Mouse (Mus musculus) forebrain, embryonic 11.5 days (tissue): Measurements from ENCODE around the gene Thoc6. TPM values are rescaled to one million over a fixed set of nuclear protein-coding genes. Genes with fewer than 3 reads are reported as not detected.

Experiments used
- ATAC-seq: fragments of 200-750 bp; cut with Nextera tagmentation; replicated peaks from 2 replicates; pipeline ENCODE4 v1.8.0; 2017; ENCODE audit warnings: moderate TSS enrichment; ENCODE audit not compliant: low FRiP score
- DNase-seq: peaks from one replicate; pipeline ENCODE4 v3.0.0-alpha.2; 2017; ENCODE audit warnings: low spot score
- H3K27ac ChIP-seq: fragments of 300-500 bp; sonication (generic); 2 replicates; pipeline ENCODE4 v1.5.1; 2014; ENCODE audit warnings: low read depth, low read length
- H3K27me3 ChIP-seq: fragments of 300-500 bp; sonication (generic); 2 replicates; pipeline ENCODE4 v1.6.1; 2014; ENCODE audit warnings: mild to moderate bottlenecking, low read length, mixed read lengths; ENCODE audit not compliant: control insufficient read depth, insufficient read depth
- H3K36me3 ChIP-seq: fragments of 300-500 bp; sonication (generic); 2 replicates; pipeline ENCODE4 v1.6.1; 2014; ENCODE audit warnings: mild to moderate bottlenecking, low read length, moderate library complexity, mixed read lengths; ENCODE audit not compliant: control insufficient read depth, insufficient read depth
- H3K4me1 ChIP-seq: fragments of 300-500 bp; sonication (generic); replicated peaks from 2 replicates; pipeline ENCODE4 v1.6.1; 2014; ENCODE audit warnings: low read length, mixed read lengths; ENCODE audit not compliant: control insufficient read depth, insufficient read depth
- H3K4me2 ChIP-seq: fragments of 300-500 bp; sonication (generic); 2 replicates; pipeline ENCODE4 v1.6.1; 2014; ENCODE audit warnings: low read depth, mild to moderate bottlenecking, low read length, moderate library complexity, mixed read lengths; ENCODE audit not compliant: severe bottlenecking
- H3K4me3 ChIP-seq: fragments of 300-500 bp; sonication (generic); 2 replicates; pipeline ENCODE4 v1.5.1; 2014; ENCODE audit warnings: low read depth, low read length
- H3K9ac ChIP-seq: fragments of 300-500 bp; sonication (generic); 2 replicates; pipeline ENCODE4 v1.6.1; 2014; ENCODE audit warnings: low read length
- H3K9me3 ChIP-seq: fragments of 300-500 bp; sonication (generic); 2 replicates; pipeline ENCODE4 v1.6.1; 2016; ENCODE audit warnings: low read length, mixed read lengths; ENCODE audit not compliant: control insufficient read depth
- WGBS: fragments of 180-500 bp; shearing (Covaris S2); extraction: QIAGEN DNeasy Blood & Tissue Kit; methylation state at CpG from one replicate; pipeline ENCODE4 v1.1.7; 2014; 5-methylcytosine and 5-hydroxymethylcytosine counted together
- polyA plus RNA-seq: library from polyadenylated mRNA; unstranded; fragments of >200 nt; fragmentation: Nextera tagmentation; extraction: Ambion mirVana; gene quantifications from 2 replicates; pipeline ENCODE4 v1.2.1, GENCODE M21; 2014

Thoc6 gene
- polyA plus RNA-seq, 1 experiment from 2014 or later, result 56.6 TPM

GRCm38 (mm10) chr17:23631241-23631640, 42.4 kb downstream of the Thoc6 start:
- ATAC-seq (0 out of 2 replicates have a peak, but pooled peaks have one; percentile 42), DNase-seq (no peak)
- WGBS, result 89% methylated on average over 8 of the region's 8 CpGs

GRCm38 (mm10) chr17:23630195-23631020, 43.3 kb downstream of the Thoc6 start:
- 15% methylated on average over 22 of the region's 22 CpGs for WGBS
- H3K27me3 ChIP-seq, result no peaks in the 10 kb centered on the region
- H3K9me3 ChIP-seq, result no peaks in the 10 kb centered on the region
- H3K36me3 ChIP-seq, result no peaks in the 10 kb centered on the region
- DNase-seq (peak; percentile 86), ATAC-seq (peak; percentile 85)
- H3K4me2 ChIP-seq, result peak overlapping the region; percentile 36; the same call in 1 of the 2 replicates
- H3K4me1 ChIP-seq, result no peaks in the 10 kb centered on the region
- H3K4me3 ChIP-seq, result no peak overlapping the region
- no peak overlapping the region for H3K27ac ChIP-seq
- H3K9ac ChIP-seq, result peak overlapping the region; percentile 39; the same call in 1 of the 2 replicates

More at GRCm38 (mm10) chr17:23631241-23631640, 42.4 kb downstream of the Thoc6 start:
- Histone ChIP-seq H3K4me3 (no peak overlapping the region), H3K4me1 (no peaks in the 10 kb centered on the region), H3K27me3 (no peaks in the 10 kb centered on the region), H3K4me2 (no peak overlapping the region), H3K9ac (no peak overlapping the region), H3K36me3 (no peaks in the 10 kb centered on the region), H3K27ac (no peak overlapping the region), H3K9me3 (no peaks in the 10 kb centered on the region)

GRCm38 (mm10) chr17:23627813-23628212, 45.9 kb downstream of the Thoc6 start:
- Histone ChIP-seq H3K9me3 (no peaks in the 10 kb centered on the region), H3K36me3 (no peaks in the 10 kb centered on the region), H3K9ac (no peak overlapping the region), H3K4me3 (no peak overlapping the region), H3K27ac (no peak overlapping the region), H3K4me2 (no peak overlapping the region), H3K4me1 (no peaks in the 10 kb centered on the region), H3K27me3 (no peaks in the 10 kb centered on the region)
- DNase-seq (no peak), ATAC-seq (no peak)
- 39% methylated on average over 7 of the region's 7 CpGs for WGBS

- Histone ChIP-seq H3K4me2 (no peak overlapping the region), H3K4me1 (no peaks in the 10 kb centered on the region), H3K9ac (no peak overlapping the region), H3K27ac (no peak overlapping the region), H3K9me3 (no peaks in the 10 kb centered on the region), H3K36me3 (no peaks in the 10 kb centered on the region), H3K27me3 (no peaks in the 10 kb centered on the region), H3K4me3 (no peak overlapping the region)
- ATAC-seq, result no peak
- DNase-seq, result no peak
- WGBS, result 78% methylated on average over 7 of the region's 7 CpGs
Observed at GRCm38 (mm10) chr17:23620351-23620750, 53.3 kb downstream of the Thoc6 start.

Other genes with a start within 250 kb of the Thoc6 start
- gene Vmn2r117, start 194.2 kb downstream of the Thoc6 start, polyA plus RNA-seq, result not detected in 2 replicates
- 28.1 and 29.9 TPM in 2 replicates for gene Zfp213, start 109.6 kb downstream of the Thoc6 start, polyA plus RNA-seq
- gene Zfp13, start 74.4 kb downstream of the Thoc6 start, polyA plus RNA-seq, result 19.2 and 20.5 TPM in 2 replicates
- 0.16 and 0.27 TPM in 2 replicates for gene Zscan10, start 73.0 kb downstream of the Thoc6 start, polyA plus RNA-seq
- 0.41 and 1.0 TPM in 2 replicates for gene Mmp25, start 28.6 kb downstream of the Thoc6 start, polyA plus RNA-seq
- gene Bicdl2, start 13.4 kb downstream of the Thoc6 start, polyA plus RNA-seq, result 0.35 and 0.53 TPM in 2 replicates
- 38.3 and 40.3 TPM in 2 replicates for gene Hcfc1r1, start 286 bp downstream of the Thoc6 start, polyA plus RNA-seq
- gene Tnfrsf12a, start 3.6 kb upstream of the Thoc6 start, polyA plus RNA-seq, result 2.5 and 2.7 TPM in 2 replicates
- gene Cldn6, start 5.4 kb upstream of the Thoc6 start, polyA plus RNA-seq, result 8.7 and 9.7 TPM in 2 replicates
- gene Cldn9, start 10.1 kb upstream of the Thoc6 start, polyA plus RNA-seq, result 4.8 and 6.6 TPM in 2 replicates
- gene 1520401A03Rik, start 48.9 kb upstream of the Thoc6 start, polyA plus RNA-seq, result not detected in 2 replicates
- gene Pkmyt1, start 52.5 kb upstream of the Thoc6 start, polyA plus RNA-seq, result 61.3 and 62.9 TPM in 2 replicates
- 26.5 and 28.8 TPM in 2 replicates for gene Paqr4, start 67.0 kb upstream of the Thoc6 start, polyA plus RNA-seq
- gene Kremen2, start 72.0 kb upstream of the Thoc6 start, polyA plus RNA-seq, result 2.2 and 2.6 TPM in 2 replicates
- 167 and 174 TPM in 2 replicates for gene Flywch1, start 97.7 kb upstream of the Thoc6 start, polyA plus RNA-seq
- gene Flywch2, start 112.2 kb upstream of the Thoc6 start, polyA plus RNA-seq, result 22.0 and 28.7 TPM in 2 replicates
- gene Srrm2, start 116.7 kb upstream of the Thoc6 start, polyA plus RNA-seq, result 541 and 559 TPM in 2 replicates
- gene Elob, start 155.3 kb upstream of the Thoc6 start, polyA plus RNA-seq, result 1,038 and 1,041 TPM in 2 replicates
- gene Prss33, start 162.2 kb upstream of the Thoc6 start, polyA plus RNA-seq, result not detected in 2 replicates
- gene Prss32, start 170.0 kb upstream of the Thoc6 start, polyA plus RNA-seq, result not detected in 2 replicates
- 2.1 and 2.6 TPM in 2 replicates for gene Prss41, start 170.3 kb upstream of the Thoc6 start, polyA plus RNA-seq
- gene Prss21, start 194.2 kb upstream of the Thoc6 start, polyA plus RNA-seq, result not detected in 2 replicates
- gene Dcpp1, start 207.0 kb upstream of the Thoc6 start, polyA plus RNA-seq, result not detected in 2 replicates
- gene Dcpp2, start 207.0 kb upstream of the Thoc6 start, polyA plus RNA-seq, result not detected in 2 replicates
- gene Dcpp3, start 243.6 kb upstream of the Thoc6 start, polyA plus RNA-seq, result not detected in 2 replicates